ENCODE assay signal across 12 mouse cellular contexts in the genomic region with DNA sequence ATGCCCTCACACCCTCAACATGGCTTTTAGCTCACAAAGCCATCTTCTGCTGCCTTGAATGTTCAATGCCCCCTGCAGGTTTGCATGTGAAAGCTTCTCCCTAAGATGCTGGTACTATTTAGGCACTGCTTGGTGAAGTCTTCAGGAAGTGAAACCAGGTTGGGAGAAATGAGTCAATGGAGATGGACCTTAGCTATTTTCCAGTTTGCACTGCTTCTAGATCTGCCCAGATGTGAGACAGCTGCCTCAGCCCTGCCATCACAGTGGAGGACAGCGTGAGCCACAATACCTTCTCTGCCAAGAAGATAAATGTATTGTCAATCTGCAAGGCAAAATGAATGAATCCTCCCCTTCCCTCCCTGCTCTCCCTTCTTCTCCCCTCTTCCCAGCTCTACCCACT.
DNase-seq lines count a peak whose midpoint lies in the region; ATAC-seq lines count a peak whose summit lies in the region.
"Had no signal": no experiment of that assay in that cellular context is flagged by ENCODE, and none has a peak within 500 bp of the region (broad histone marks: within the 10 kb centered on the region; RNA-seq: fewer than 3 reads in every experiment).

No protein-coding gene starts in this region.

- peaks cover 21% of the 10 kb centered on the region for H3K4me1 ChIP-seq in kidney, embryonic 16.5 days (ENCODE audit: insufficient read depth, low read length)
- peaks cover 19% of the 10 kb centered on the region for H3K4me1 ChIP-seq in heart, embryonic 15.5 days (replicated peaks)
- H3K4me1 ChIP-seq: midbrain, embryonic 13.5 days had no signal

- WGBS in kidney, embryonic 16.5 days = 58% methylated on average over 1 of the region's 1 CpGs
- 59% methylated on average over 1 of the region's 1 CpGs for WGBS in heart, embryonic 15.5 days

- no peak for ATAC-seq in kidney, embryonic 16.5 days (ENCODE audit: low FRiP score, low TSS enrichment)
- ATAC-seq in heart, embryonic 15.5 days (replicated peaks; ENCODE audit: insufficient number of reproducible peaks, insufficient read depth, low FRiP score, low read depth) = no peak
- ATAC-seq: forebrain, embryonic 16.5 days; midbrain, embryonic 13.5 days had no signal

- no peak overlapping the region for H3K4me3 ChIP-seq in kidney, embryonic 16.5 days (ENCODE audit: low read length)
- no peak overlapping the region for H3K4me3 ChIP-seq in heart, embryonic 15.5 days
- H3K4me3 ChIP-seq: midbrain, embryonic 13.5 days had no signal

- peak overlapping the region; percentile 75 for H3K27ac ChIP-seq in kidney, embryonic 16.5 days (ENCODE audit: low read length)
- H3K27ac ChIP-seq in heart, embryonic 15.5 days = peak overlapping the region; percentile 59
- H3K27ac ChIP-seq: midbrain, embryonic 13.5 days had no signal

- H3K9ac ChIP-seq in kidney, embryonic 16.5 days (replicated peaks; ENCODE audit: low read length) = no peak overlapping the region
- H3K9ac ChIP-seq in heart, embryonic 15.5 days = no peak overlapping the region
- H3K9ac ChIP-seq: midbrain, embryonic 13.5 days had no signal

- H3K36me3 ChIP-seq in kidney, embryonic 16.5 days (ENCODE audit: insufficient read depth, low read length) = no peaks in the 10 kb centered on the region
- no peaks in the 10 kb centered on the region for H3K36me3 ChIP-seq in heart, embryonic 15.5 days
- H3K36me3 ChIP-seq: midbrain, embryonic 13.5 days had no signal

- DNase-seq in heart, adult 11 months = peak; percentile 91
- DNase-seq in heart, adult 9 months (ENCODE audit: low spot score in 2 of 2) = no peak
- no peak for DNase-seq in kidney, postnatal 4 days
- peak; percentile 29 for DNase-seq in 3T3-L1 (ENCODE audit: low read depth, low spot score)
- DNase-seq in frontal cortex, adult 2 months (ENCODE audit: extremely low spot score in 1 of 2, low spot score in 1 of 2) = no peak
- no peak for DNase-seq in layer of hippocampus, postnatal 14 days (ENCODE audit: low spot score in 2 of 2)
- DNase-seq: adrenal gland, postnatal 14 days; lung, adult 2 months had no signal

- H3K27me3 ChIP-seq in kidney, embryonic 16.5 days (ENCODE audit: insufficient read depth, low read length) = no peaks in the 10 kb centered on the region
- no peaks in the 10 kb centered on the region for H3K27me3 ChIP-seq in heart, embryonic 15.5 days
- H3K27me3 ChIP-seq: midbrain, embryonic 13.5 days had no signal

- H3K9me3 ChIP-seq in kidney, embryonic 16.5 days (ENCODE audit: low read length) = no peaks in the 10 kb centered on the region
- no peaks in the 10 kb centered on the region for H3K9me3 ChIP-seq in heart, embryonic 15.5 days (replicated peaks)
- H3K9me3 ChIP-seq: midbrain, embryonic 13.5 days had no signal

- no peak overlapping the region for H3K4me2 ChIP-seq in kidney, embryonic 16.5 days (replicated peaks; ENCODE audit: low read depth, low read length)
- H3K4me2 ChIP-seq in heart, embryonic 15.5 days = no peak overlapping the region
- H3K4me2 ChIP-seq: midbrain, embryonic 13.5 days had no signal

Comparison
In these comparisons a context has a peak if more than half of its experiments do, and no peak if none do; other contexts are left out.
1. DNase-seq: peak in heart, adult 11 months (single experiment) and 3T3-L1 (single experiment); none in heart, adult 9 months (0 of 2), kidney, postnatal 4 days (0 of 2), frontal cortex, adult 2 months (0 of 2) and layer of hippocampus, postnatal 14 days (0 of 2).